Mouse (Mus musculus): ENCODE measurements around the gene Lgals7.
A peak's percentile ranks its signal among the peaks of the same experiment; 100 is the strongest.

The Lgals7 gene

GRCm38 (mm10) chr7:28863540-28863939 lies at the start of gene Lgals7:
Lgals7 (plus strand) TSS chr7:28863853.
- DNase-seq = no peak

GRCm38 (mm10) chr7:28814306-28815034 lies 49.2 kb upstream of the Lgals7 start:
- no peak for DNase-seq

- no peak for DNase-seq
These were observed 48.4 kb upstream of the Lgals7 start for GRCm38 (mm10) chr7:28815230-28815629.

GRCm38 (mm10) chr7:28816201-28816600 lies 47.5 kb upstream of the Lgals7 start:
- no peak for DNase-seq

GRCm38 (mm10) chr7:28816920-28817319 lies 46.7 kb upstream of the Lgals7 start:
- no peak for DNase-seq

- no peak for DNase-seq
These were observed 46.1 kb upstream of the Lgals7 start for GRCm38 (mm10) chr7:28817524-28817923.

GRCm38 (mm10) chr7:28817957-28818356 lies 45.7 kb upstream of the Lgals7 start:
- DNase-seq = no peak

GRCm38 (mm10) chr7:28818436-28818835 lies 45.2 kb upstream of the Lgals7 start:
- DNase-seq = no peak

GRCm38 (mm10) chr7:28818861-28819452 lies 44.7 kb upstream of the Lgals7 start:
- DNase-seq = no peak

- DNase-seq = no peak
These were observed 44.1 kb upstream of the Lgals7 start for GRCm38 (mm10) chr7:28819571-28819970.

GRCm38 (mm10) chr7:28820358-28821260 lies 43.0 kb upstream of the Lgals7 start:
- DNase-seq = no peak

GRCm38 (mm10) chr7:28821261-28821831 lies 42.3 kb upstream of the Lgals7 start:
- peak; percentile 59 for DNase-seq

- DNase-seq = no peak
These were observed 41.1 kb upstream of the Lgals7 start for GRCm38 (mm10) chr7:28822556-28822955.

- no peak for DNase-seq
These were observed 40.4 kb upstream of the Lgals7 start for GRCm38 (mm10) chr7:28822993-28823903.

GRCm38 (mm10) chr7:28823932-28824331 lies 39.7 kb upstream of the Lgals7 start:
- DNase-seq = no peak

GRCm38 (mm10) chr7:28824941-28825685 lies 38.5 kb upstream of the Lgals7 start, which contains the start of gene Ech1:
Ech1 (plus strand) TSS chr7:28825217.
- peak; percentile 89 for DNase-seq

- DNase-seq = no peak
These were observed 37.8 kb upstream of the Lgals7 start for GRCm38 (mm10) chr7:28825686-28826401.

GRCm38 (mm10) chr7:28826402-28826772 lies 37.3 kb upstream of the Lgals7 start:
- no peak for DNase-seq

- DNase-seq = peak; percentile 65
These were observed 36.3 kb upstream of the Lgals7 start for GRCm38 (mm10) chr7:28827338-28827737.

- DNase-seq = no peak
These were observed 33.8 kb upstream of the Lgals7 start for GRCm38 (mm10) chr7:28829821-28830220.

- DNase-seq = no peak
These were observed 32.7 kb upstream of the Lgals7 start for GRCm38 (mm10) chr7:28830981-28831380.
